Mouse (Mus musculus) embryonic fibroblast, embryonic 13.5 days (primary cell): ENCODE measurements around the gene Twsg1.

Experiments used
- CTCF ChIP-seq: IDR thresholded peaks from 2 replicates; pipeline ENCODE4 v1.5.1; 2011; ENCODE audit warnings: mild to moderate bottlenecking, control low read depth, low read length, moderate library complexity, borderline replicate concordance; ENCODE audit not compliant: insufficient read depth
- POLR2A ChIP-seq: IDR thresholded peaks from 2 replicates; pipeline ENCODE4 v1.6.1; 2011; ENCODE audit warnings: low read depth, mild to moderate bottlenecking, control low read depth, low read length, moderate library complexity

- TF ChIP-seq CTCF (no peak), POLR2A (no peak)
Measured at GRCm38 (mm10) chr17:65906313-65906894, 44.6 kb downstream of the Twsg1 start.
